Mouse (Mus musculus) E14TG2a.4 (cell line): Measurements from ENCODE around the gene Actn4.

Experiments
- CTCF ChIP-seq: conservative IDR thresholded peaks from 2 replicates; pipeline ENCODE4 v1.5.1; 2014; ENCODE audit warnings: low read length
- NANOG ChIP-seq: IDR thresholded peaks from 2 replicates; pipeline ENCODE4 v1.6.1; 2014; ENCODE audit warnings: borderline replicate concordance, low read length, mixed read lengths
- POU5F1 ChIP-seq: IDR thresholded peaks from 2 replicates; pipeline ENCODE4 v1.6.1; 2014; ENCODE audit warnings: low read length, borderline replicate concordance

- TF ChIP-seq NANOG (no peak), CTCF (no peak), POU5F1 (no peak)
Observed at GRCm38 (mm10) chr7:28880554-28880953, 81.6 kb downstream of the Actn4 start.
